Mouse (Mus musculus) liver, postnatal 0 days (tissue): ENCODE measurements around the gene Tdpoz4. TPM values are rescaled to one million over a fixed set of nuclear protein-coding genes. Genes with fewer than 3 reads are reported as not detected.
"Not testable (repeated sequence)": the region's sequence is repeated elsewhere in the genome, so short reads cannot be mapped to it uniquely, and the experiment has no call there.

Experiments
- ATAC-seq: fragments of 200-750 bp; cut with Nextera tagmentation; 2 replicates; pipeline ENCODE4 v1.8.0; 2017; ENCODE audit warnings: mild to moderate bottlenecking, moderate library complexity
- DNase-seq: peaks from one replicate; pipeline ENCODE4 v3.0.0-alpha.2; 2016
- H3K27ac ChIP-seq: fragments of 300-500 bp; sonication (generic); 2 replicates; pipeline ENCODE4 v1.5.1; 2014; ENCODE audit warnings: antibody characterized with exemption, moderate library complexity, mild to moderate bottlenecking, low read depth
- H3K27me3 ChIP-seq: fragments of 300-500 bp; sonication (generic); 2 replicates; pipeline ENCODE4 v1.6.1; 2014; ENCODE audit warnings: low read length, control low read depth, mixed read lengths; ENCODE audit not compliant: insufficient read depth
- H3K36me3 ChIP-seq: fragments of 300-500 bp; sonication (generic); replicated peaks from 2 replicates; pipeline ENCODE4 v1.6.1; 2014; ENCODE audit warnings: mild to moderate bottlenecking, control low read depth, low read length, moderate library complexity, mixed read lengths; ENCODE audit not compliant: insufficient read depth
- H3K4me1 ChIP-seq: fragments of 300-500 bp; sonication (generic); 2 replicates; pipeline ENCODE4 v1.6.1; 2014; ENCODE audit warnings: antibody characterized with exemption, mild to moderate bottlenecking, control low read depth; ENCODE audit not compliant: insufficient read depth
- H3K4me2 ChIP-seq: fragments of 300-500 bp; sonication (generic); 2 replicates; pipeline ENCODE4 v1.6.1; 2014; ENCODE audit warnings: low read depth, mild to moderate bottlenecking, low read length, moderate library complexity, mixed read lengths
- H3K4me3 ChIP-seq: fragments of 300-500 bp; sonication (generic); 2 replicates; pipeline ENCODE4 v1.5.1; 2014; ENCODE audit warnings: low read depth, low read length
- H3K9ac ChIP-seq: fragments of 300-500 bp; sonication (generic); replicated peaks from 2 replicates; pipeline ENCODE4 v1.6.1; 2014; ENCODE audit warnings: mild to moderate bottlenecking, moderate library complexity
- H3K9me3 ChIP-seq: fragments of 300-500 bp; sonication (generic); 2 replicates; pipeline ENCODE4 v1.6.1; 2016; ENCODE audit warnings: mild to moderate bottlenecking, control low read depth, low read length, mixed read lengths
- WGBS: fragments of 180-500 bp; shearing (Covaris S2); extraction: QIAGEN DNeasy Blood & Tissue Kit; methylation state at CpG from one replicate; pipeline ENCODE4 v1.1.7; 2014; ENCODE audit not compliant: insufficient replicate concordance; 5-methylcytosine and 5-hydroxymethylcytosine counted together
- polyA plus RNA-seq: library from polyadenylated mRNA; unstranded; fragments of >200 nt; fragmentation: Nextera tagmentation; extraction: Ambion mirVana; gene quantifications from 2 replicates; pipeline ENCODE4 v1.2.1, GENCODE M21; 2015

Gene Tdpoz4
- polyA plus RNA-seq: not detected in 2 replicates

DNA sequence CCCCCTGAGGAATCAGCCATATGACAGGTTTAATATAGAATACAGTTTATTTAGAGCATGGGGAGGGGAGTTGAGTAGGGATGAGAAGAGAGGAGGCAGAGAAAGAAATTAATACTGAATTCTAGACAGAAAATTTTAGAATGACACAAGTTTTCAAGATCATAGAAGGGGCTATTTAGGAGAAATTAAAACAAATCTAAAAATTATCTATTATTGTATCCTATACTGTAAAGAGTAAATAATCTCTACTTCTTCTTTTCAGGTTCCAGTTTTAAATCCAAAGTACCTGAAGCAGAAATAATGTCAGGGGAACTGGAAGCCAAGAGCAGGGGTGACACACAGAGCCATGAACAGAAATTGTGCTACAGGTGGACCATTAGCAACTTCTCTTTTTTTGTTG, at the start of gene Tdpoz4:
Gene Tdpoz4, plus strand, starts transcription at position 301 of the 400 bp plus-strand sequence.
- not testable (repeated sequence) for H3K9ac ChIP-seq, H3K4me3 ChIP-seq, H3K27me3 ChIP-seq, H3K4me1 ChIP-seq, ATAC-seq, DNase-seq, H3K27ac ChIP-seq, H3K9me3 ChIP-seq, H3K4me2 ChIP-seq, H3K36me3 ChIP-seq

DNA sequence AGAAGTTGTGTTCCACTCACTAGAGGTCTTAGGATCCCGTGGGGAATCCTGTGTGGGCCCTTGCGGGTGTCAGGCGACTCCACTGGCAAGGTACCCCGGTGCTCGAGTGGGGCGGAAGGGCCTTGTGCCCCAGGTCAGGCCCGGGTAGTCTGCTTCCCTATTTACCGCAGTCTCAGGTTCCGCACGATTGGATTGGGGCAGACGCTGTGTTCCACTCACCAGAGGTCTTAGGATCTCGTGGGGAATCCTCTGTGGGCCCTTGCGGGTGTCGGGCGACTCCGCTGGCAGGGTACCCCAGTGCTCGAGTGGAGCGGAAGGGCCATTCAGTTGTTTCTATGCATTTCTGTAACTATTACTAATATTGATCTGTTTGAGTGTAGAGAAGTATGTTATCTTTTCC, 42.2 kb upstream of the Tdpoz4 start:
- not testable (repeated sequence) for ATAC-seq, H3K4me3 ChIP-seq, H3K4me1 ChIP-seq, H3K36me3 ChIP-seq, DNase-seq, H3K4me2 ChIP-seq, H3K9ac ChIP-seq, H3K27me3 ChIP-seq, H3K27ac ChIP-seq, H3K9me3 ChIP-seq
- 80% methylated on average over 18 of the region's 18 CpGs for WGBS

DNA sequence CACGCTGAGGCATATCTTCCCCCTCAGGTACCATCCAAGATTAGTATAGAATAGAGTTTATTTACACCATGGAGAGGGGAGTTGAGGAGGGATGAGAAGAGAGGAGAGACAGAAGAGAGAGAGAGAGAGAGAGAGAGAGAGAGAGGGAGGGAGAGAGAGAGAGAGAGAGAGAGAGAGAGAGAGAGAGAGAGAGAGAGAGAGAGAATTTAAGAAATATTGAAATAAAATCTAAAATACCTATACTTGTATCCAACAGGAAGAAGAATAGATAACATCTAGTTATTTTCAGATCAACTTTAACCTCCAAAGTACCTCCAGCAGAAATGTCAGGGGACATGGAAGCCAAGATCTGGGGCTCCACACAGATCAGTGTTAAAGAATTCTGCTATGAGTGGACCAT, 23.5 kb upstream of the Tdpoz4 start, which contains the start of gene Gm5773:
Gene Gm5773, plus strand, starts transcription at position 301 of the 400 bp plus-strand sequence.
- DNase-seq, H3K27me3 ChIP-seq, H3K9me3 ChIP-seq, H3K27ac ChIP-seq, ATAC-seq, H3K9ac ChIP-seq, H3K4me3 ChIP-seq, H3K36me3 ChIP-seq, H3K4me1 ChIP-seq, H3K4me2 ChIP-seq: not testable (repeated sequence)
- 66% methylated on average over 1 of the region's 1 CpGs for WGBS

DNA sequence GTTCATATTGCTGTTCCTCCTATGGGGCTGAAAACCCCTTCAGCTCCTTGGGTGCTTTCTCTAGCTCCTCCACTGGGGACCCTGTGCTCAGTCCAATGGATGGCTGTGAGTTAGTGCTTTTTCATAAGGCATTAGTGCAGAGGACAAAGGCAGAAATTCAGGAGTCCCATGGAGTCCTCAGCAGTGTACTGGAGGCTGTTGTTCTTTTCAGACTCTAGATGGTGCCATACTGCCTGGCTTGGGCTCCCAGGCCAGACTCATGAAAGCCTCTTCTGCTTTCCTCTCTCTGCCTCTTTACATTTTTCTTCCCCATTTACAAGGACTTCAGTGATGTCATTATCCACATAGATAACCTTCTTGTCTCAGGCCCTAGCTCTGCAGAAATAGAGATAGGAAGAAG, 17.1 kb downstream of the Tdpoz4 start:
- H3K9ac ChIP-seq, H3K9me3 ChIP-seq, H3K4me1 ChIP-seq, H3K4me3 ChIP-seq, H3K27ac ChIP-seq, H3K36me3 ChIP-seq, ATAC-seq, H3K27me3 ChIP-seq, H3K4me2 ChIP-seq, DNase-seq: not testable (repeated sequence)

DNA sequence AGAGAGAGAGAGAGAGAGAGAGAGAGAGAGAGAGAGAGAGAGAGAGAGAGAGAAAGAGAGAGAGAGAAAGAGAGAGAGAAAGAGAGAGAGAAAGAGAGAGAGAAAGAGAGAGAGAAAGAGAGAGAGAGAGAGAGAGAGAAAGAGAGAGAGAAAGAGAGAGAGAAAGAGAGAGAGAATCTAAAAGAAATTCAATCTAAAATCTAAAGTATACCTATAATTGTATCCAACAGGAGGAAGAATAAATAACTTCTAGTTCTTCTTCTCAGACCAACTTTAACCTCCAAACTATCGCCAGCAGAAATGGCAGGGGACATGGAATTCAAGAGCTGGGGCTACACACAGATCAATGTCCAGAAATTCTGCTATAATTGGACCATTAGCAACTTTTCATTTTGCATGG, 29.5 kb downstream of the Tdpoz4 start, which contains the start of gene Tdpoz3:
Gene Tdpoz3, plus strand, starts transcription at position 301 of the 400 bp plus-strand sequence.
- DNase-seq, ATAC-seq, H3K9ac ChIP-seq, H3K36me3 ChIP-seq, H3K27ac ChIP-seq, H3K9me3 ChIP-seq, H3K4me2 ChIP-seq, H3K4me3 ChIP-seq, H3K27me3 ChIP-seq, H3K4me1 ChIP-seq: not testable (repeated sequence)
- WGBS: 72% methylated on average over 1 of the region's 1 CpGs

Other genes starting within 250 kb of the Tdpoz4 start
- gene S100a10, start 241.3 kb upstream of the Tdpoz4 start, polyA plus RNA-seq: 75.4 and 82.0 TPM in 2 replicates
- gene Tdpoz2, start 143.7 kb upstream of the Tdpoz4 start, polyA plus RNA-seq: not detected in 2 replicates
- gene Tdpoz1, start 120.1 kb upstream of the Tdpoz4 start, polyA plus RNA-seq: not detected in 2 replicates
- gene Gm37596, start 103.3 kb upstream of the Tdpoz4 start, polyA plus RNA-seq: not detected in 2 replicates
- gene Gm5773, start 23.4 kb upstream of the Tdpoz4 start, polyA plus RNA-seq: not detected in 2 replicates
- gene Tdpoz3, start 29.6 kb downstream of the Tdpoz4 start, polyA plus RNA-seq: not detected in 2 replicates
- gene Gm9117, start 147.1 kb downstream of the Tdpoz4 start, polyA plus RNA-seq: not detected in 2 replicates
- gene Tdpoz5, start 164.9 kb downstream of the Tdpoz4 start, polyA plus RNA-seq: not detected in 2 replicates